Mouse (Mus musculus): Measurements from ENCODE around the gene S100a13. TPM values are rescaled to one million over a fixed set of nuclear protein-coding genes. Genes with fewer than 3 reads are reported as not detected.

Gene S100a13
- polyA plus RNA-seq, 1 experiment from 2014 or later = 19.8 TPM

Other genes with a start within 250 kb of the S100a13 start
- 5.7 and 5.9 TPM in 2 replicates for gene Dennd4b, start 249.2 kb upstream of the S100a13 start, polyA plus RNA-seq (2016; fragmentation: Nextera tagmentation; extraction: Ambion mirVana)
- gene Gatad2b, start 221.3 kb upstream of the S100a13 start, polyA plus RNA-seq (2016; fragmentation: Nextera tagmentation; extraction: Ambion mirVana) = 17.7 and 19.5 TPM in 2 replicates
- 43.6 and 43.8 TPM in 2 replicates for gene Slc27a3, start 124.5 kb upstream of the S100a13 start, polyA plus RNA-seq (2016; fragmentation: Nextera tagmentation; extraction: Ambion mirVana)
- gene Ints3, start 80.8 kb upstream of the S100a13 start, polyA plus RNA-seq (2016; fragmentation: Nextera tagmentation; extraction: Ambion mirVana) = 43.4 and 44.5 TPM in 2 replicates
- gene Npr1, start 48.6 kb upstream of the S100a13 start, polyA plus RNA-seq (2016; fragmentation: Nextera tagmentation; extraction: Ambion mirVana) = 2.7 and 3.8 TPM in 2 replicates
- gene Ilf2, start 38.3 kb upstream of the S100a13 start, polyA plus RNA-seq (2016; fragmentation: Nextera tagmentation; extraction: Ambion mirVana) = 329 and 362 TPM in 2 replicates
- 66.2 and 71.3 TPM in 2 replicates for gene Snapin, start 23.4 kb upstream of the S100a13 start, polyA plus RNA-seq (2016; fragmentation: Nextera tagmentation; extraction: Ambion mirVana)
- 210 and 213 TPM in 2 replicates for gene Chtop, start 4.9 kb upstream of the S100a13 start, polyA plus RNA-seq (2016; fragmentation: Nextera tagmentation; extraction: Ambion mirVana)
- 7.3 and 8.3 TPM in 2 replicates for gene S100a1, start within 50 bp of the S100a13 start, polyA plus RNA-seq (2016; fragmentation: Nextera tagmentation; extraction: Ambion mirVana)
- gene S100a14, start 12.4 kb downstream of the S100a13 start, polyA plus RNA-seq (2016; fragmentation: Nextera tagmentation; extraction: Ambion mirVana) = 0.20 and 1.0 TPM in 2 replicates
- gene S100a16, start 22.8 kb downstream of the S100a13 start, polyA plus RNA-seq (2016; fragmentation: Nextera tagmentation; extraction: Ambion mirVana) = 39.6 and 43.7 TPM in 2 replicates
- 0.06 and 0.16 TPM in 2 replicates for gene S100a3, start 46.1 kb downstream of the S100a13 start, polyA plus RNA-seq (2016; fragmentation: Nextera tagmentation; extraction: Ambion mirVana)
- not detected in 2 replicates for gene S100a2, start 75.8 kb downstream of the S100a13 start, polyA plus RNA-seq (2016; fragmentation: Nextera tagmentation; extraction: Ambion mirVana)
- not detected in 2 replicates for gene Gm42674, start 87.5 kb downstream of the S100a13 start, polyA plus RNA-seq (2016; fragmentation: Nextera tagmentation; extraction: Ambion mirVana)
- 3.5 and 4.7 TPM in 2 replicates for gene S100a4, start 89.3 kb downstream of the S100a13 start, polyA plus RNA-seq (2016; fragmentation: Nextera tagmentation; extraction: Ambion mirVana)
- not detected in 2 replicates for gene S100a5, start 94.1 kb downstream of the S100a13 start, polyA plus RNA-seq (2016; fragmentation: Nextera tagmentation; extraction: Ambion mirVana)
- 25.4 and 30.1 TPM in 2 replicates for gene S100a6, start 98.4 kb downstream of the S100a13 start, polyA plus RNA-seq (2016; fragmentation: Nextera tagmentation; extraction: Ambion mirVana)
- 0.17 TPM in 1 of 2 replicates, not detected in the other for gene S100a7a, start 139.6 kb downstream of the S100a13 start, polyA plus RNA-seq (2016; fragmentation: Nextera tagmentation; extraction: Ambion mirVana)
- gene S100a8, start 154.5 kb downstream of the S100a13 start, polyA plus RNA-seq (2016; fragmentation: Nextera tagmentation; extraction: Ambion mirVana) = 7.1 and 7.3 TPM in 2 replicates
- 3.3 and 3.8 TPM in 2 replicates for gene S100a9, start 181.3 kb downstream of the S100a13 start, polyA plus RNA-seq (2016; fragmentation: Nextera tagmentation; extraction: Ambion mirVana)
- not detected in 2 replicates for gene Pglyrp4, start 212.5 kb downstream of the S100a13 start, polyA plus RNA-seq (2016; fragmentation: Nextera tagmentation; extraction: Ambion mirVana)

Measured in limb, embryonic 12.5 days (tissue).